Mouse (Mus musculus) ovary, postnatal 10 days (tissue): ENCODE results near the gene Dact3.
A peak's percentile ranks its signal among the peaks of the same experiment; 100 is the strongest.

Experiments used
- DNase-seq: peaks from one replicate; pipeline ENCODE4 v3.0.0; 2022; ENCODE audit warnings: low spot score

The Dact3 gene

GRCm38 (mm10) chr7:16875310-16875325 is at the start of gene Dact3:
Gene Dact3, plus strand, starts transcription at chr7:16875317.
- DNase-seq, result no peak

- DNase-seq, result no peak
Observed at GRCm38 (mm10) chr7:16825785-16826184, 49.3 kb upstream of the Dact3 start.

- DNase-seq, result no peak
Observed at GRCm38 (mm10) chr7:16826571-16826970, 48.5 kb upstream of the Dact3 start.

- DNase-seq, result no peak
Observed at GRCm38 (mm10) chr7:16827274-16827673, 47.8 kb upstream of the Dact3 start.

GRCm38 (mm10) chr7:16830449-16830848 is 44.7 kb upstream of the Dact3 start:
- no peak for DNase-seq

GRCm38 (mm10) chr7:16837916-16838803 is 37.0 kb upstream of the Dact3 start:
- no peak for DNase-seq

- no peak for DNase-seq
Observed at GRCm38 (mm10) chr7:16838804-16839426, 36.2 kb upstream of the Dact3 start.

- no peak for DNase-seq
Observed at GRCm38 (mm10) chr7:16839427-16840108, 35.5 kb upstream of the Dact3 start.

GRCm38 (mm10) chr7:16840109-16840491 is 35.0 kb upstream of the Dact3 start:
- no peak for DNase-seq

GRCm38 (mm10) chr7:16841078-16841477 is 34.0 kb upstream of the Dact3 start:
- no peak for DNase-seq

GRCm38 (mm10) chr7:16841561-16842560 is 33.3 kb upstream of the Dact3 start:
- DNase-seq, result no peak

- peak; percentile 93 for DNase-seq
Observed at GRCm38 (mm10) chr7:16842645-16843063, 32.5 kb upstream of the Dact3 start, which contains the start of gene Prkd2. Gene Prkd2, plus strand, starts transcription at chr7:16842902.

- no peak for DNase-seq
Observed at GRCm38 (mm10) chr7:16843441-16844171, 31.5 kb upstream of the Dact3 start.

- DNase-seq, result no peak
Observed at GRCm38 (mm10) chr7:16844696-16845071, 30.4 kb upstream of the Dact3 start.

- DNase-seq, result no peak
Observed at GRCm38 (mm10) chr7:16845072-16845819, 29.9 kb upstream of the Dact3 start.

- no peak for DNase-seq
Observed at GRCm38 (mm10) chr7:16845820-16846167, 29.3 kb upstream of the Dact3 start.

- no peak for DNase-seq
Observed at GRCm38 (mm10) chr7:16846775-16847174, 28.3 kb upstream of the Dact3 start.

GRCm38 (mm10) chr7:16847507-16847906 is 27.6 kb upstream of the Dact3 start:
- DNase-seq, result no peak

GRCm38 (mm10) chr7:16848579-16848978 is 26.5 kb upstream of the Dact3 start:
- no peak for DNase-seq

GRCm38 (mm10) chr7:16851636-16852035 is 23.5 kb upstream of the Dact3 start:
- DNase-seq, result no peak

GRCm38 (mm10) chr7:16853302-16853831 is 21.8 kb upstream of the Dact3 start:
- DNase-seq, result no peak
